Mouse (Mus musculus): ENCODE data around the gene Ophn1.

Gene Ophn1

GRCm38 (mm10) chrX:98803813-98804212 lies 87.0 kb downstream of the Ophn1 start:
- DNase-seq (ENCODE audit: low spot score in 2 of 2), result no peak

DNA sequence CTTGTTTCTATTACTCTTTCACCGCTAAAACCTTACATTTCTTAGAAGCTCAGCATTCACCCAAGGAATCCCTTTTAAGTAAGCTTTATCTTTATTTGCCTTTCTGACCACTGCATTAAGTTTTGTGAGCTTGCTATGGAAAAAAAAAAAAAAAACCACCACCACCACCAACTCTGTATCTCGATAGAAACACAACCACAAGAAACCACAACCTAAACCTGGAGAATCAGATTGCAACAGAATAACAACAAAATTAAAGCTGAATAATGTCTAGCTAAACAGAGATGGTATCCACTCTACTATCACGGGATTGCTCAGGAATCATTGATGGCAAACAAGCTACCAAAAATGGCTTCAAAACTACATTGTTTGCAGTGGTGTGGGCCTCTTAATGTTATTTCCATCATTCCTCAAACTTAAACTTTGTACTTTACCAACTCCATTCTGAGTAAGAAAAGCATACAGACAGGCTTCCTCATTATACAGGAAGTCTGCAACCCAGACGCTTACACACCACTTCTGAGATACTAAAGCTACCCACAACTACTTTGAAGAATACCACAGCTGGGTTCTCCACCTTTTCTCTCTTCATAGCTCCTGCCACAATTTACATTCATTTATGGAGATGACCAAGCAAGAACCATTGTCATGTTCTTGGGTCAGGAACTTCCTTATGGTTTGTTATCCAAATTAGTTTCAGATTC lies 116.4 kb downstream of the Ophn1 start:
- no peak for DNase-seq (ENCODE audit: low spot score in 2 of 2)

DNA sequence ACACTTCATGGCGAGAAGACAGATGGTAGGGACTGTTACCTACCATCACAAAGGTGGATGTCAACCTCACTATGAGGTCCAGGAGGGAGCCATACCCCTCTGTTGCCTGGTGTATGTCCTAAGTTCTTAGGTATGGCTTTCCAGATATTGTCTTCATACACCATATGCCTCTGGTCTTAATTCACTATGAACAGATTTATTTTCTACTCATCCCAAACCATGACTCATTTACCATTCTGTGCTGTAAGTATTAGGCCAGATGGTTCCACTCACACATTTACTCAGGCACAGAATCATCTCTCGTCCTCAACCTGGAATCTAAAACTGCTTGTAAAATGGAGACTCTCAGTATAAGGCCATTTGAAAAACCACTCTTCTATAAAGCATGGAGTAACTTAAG lies 135.7 kb downstream of the Ophn1 start:
- DNase-seq (ENCODE audit: low spot score in 2 of 2), result no peak

GRCm38 (mm10) chrX:98751279-98751817 lies 139.5 kb downstream of the Ophn1 start:
- no peak for DNase-seq (ENCODE audit: low spot score in 2 of 2)

DNA sequence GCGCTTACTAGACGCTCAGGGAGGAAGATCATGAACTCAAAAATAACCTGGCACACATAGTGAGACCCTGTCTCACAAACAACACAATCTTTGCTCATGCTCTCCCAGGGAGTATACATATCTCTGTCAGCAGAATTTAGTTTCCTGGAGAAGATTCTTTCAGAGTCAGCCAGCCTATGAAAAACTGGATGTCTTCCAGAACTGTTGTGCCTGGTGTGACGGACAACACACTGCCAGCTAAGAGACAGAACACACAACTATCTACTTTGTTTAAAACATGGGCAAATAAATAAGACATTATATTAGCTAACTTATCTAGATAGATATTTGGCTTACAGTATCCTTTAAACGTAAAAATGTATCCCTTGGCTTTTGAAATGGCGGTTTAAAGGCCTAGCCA lies 154.1 kb downstream of the Ophn1 start:
- no peak for DNase-seq (ENCODE audit: low spot score in 2 of 2)

DNA sequence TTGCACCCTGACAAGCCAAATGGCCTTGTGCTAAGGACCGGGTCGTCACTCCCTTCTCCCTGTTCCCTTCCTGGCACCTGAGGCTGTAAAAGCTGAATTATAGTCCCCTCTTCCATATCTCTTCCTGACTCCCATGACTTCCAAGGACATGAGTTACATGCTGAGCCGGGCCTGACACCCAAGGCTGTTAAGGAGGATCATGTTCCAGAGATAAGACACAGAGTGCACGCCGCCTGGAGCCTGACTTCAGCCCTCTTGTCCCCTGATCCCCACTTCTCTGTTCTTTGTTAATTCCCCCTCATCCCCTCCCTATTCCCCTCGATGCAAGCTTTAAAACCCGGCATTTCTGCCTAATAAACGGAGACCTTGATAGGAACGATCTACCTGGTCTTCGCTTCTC lies 167.8 kb downstream of the Ophn1 start:
- DNase-seq (ENCODE audit: low spot score in 2 of 2), result no peak

DNA sequence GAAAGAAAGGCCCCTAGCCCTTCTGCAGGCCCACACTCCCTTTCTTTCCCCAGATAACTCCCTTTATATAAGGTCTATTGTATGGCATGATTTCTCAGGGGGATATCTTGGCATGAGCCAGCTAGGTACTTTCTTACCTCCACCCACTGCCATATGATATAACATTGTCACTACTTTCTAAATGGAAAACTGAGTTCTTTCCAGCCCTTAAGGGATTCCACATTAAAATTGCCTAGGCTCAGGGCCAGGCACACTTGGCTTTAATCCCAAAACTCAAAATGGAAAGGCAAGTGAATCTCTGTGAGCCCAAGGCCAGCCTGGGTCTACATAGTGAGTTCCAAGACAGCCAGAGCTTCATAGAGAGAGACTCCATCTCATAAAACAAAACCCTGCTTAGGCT lies 183.1 kb downstream of the Ophn1 start:
- DNase-seq (ENCODE audit: low spot score in 2 of 2), result no peak

DNA sequence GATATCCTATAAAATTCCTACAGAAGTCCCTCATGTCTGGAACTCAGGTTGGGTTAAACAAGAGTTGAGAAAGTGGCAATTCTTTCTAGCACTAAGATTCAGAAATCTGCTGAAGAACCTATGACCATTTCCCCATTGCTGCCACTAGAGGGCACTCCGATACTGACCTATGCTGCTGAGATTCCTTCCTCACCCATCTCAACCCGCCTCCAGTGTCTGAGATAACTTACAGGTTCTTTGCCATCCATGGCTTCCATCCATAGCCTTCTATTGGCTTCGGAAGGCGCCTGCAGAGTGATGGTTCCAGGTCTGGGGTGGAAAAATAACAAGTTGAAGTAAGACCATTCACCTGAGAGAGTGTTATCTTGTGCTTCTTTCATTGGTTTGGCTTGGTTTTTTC lies 189.2 kb downstream of the Ophn1 start:
- peak in 1 of 2 experiments; percentile 11 for DNase-seq (ENCODE audit: low spot score in 2 of 2)

GRCm38 (mm10) chrX:98682603-98683002 lies 208.2 kb downstream of the Ophn1 start:
- no peak for DNase-seq (ENCODE audit: low spot score in 2 of 2)

GRCm38 (mm10) chrX:98681281-98681680 lies 209.5 kb downstream of the Ophn1 start:
- no peak for DNase-seq (ENCODE audit: low spot score in 2 of 2)

- DNase-seq (ENCODE audit: low spot score in 2 of 2), result no peak
These were observed 219.8 kb downstream of the Ophn1 start for GRCm38 (mm10) chrX:98670988-98671387.

DNA sequence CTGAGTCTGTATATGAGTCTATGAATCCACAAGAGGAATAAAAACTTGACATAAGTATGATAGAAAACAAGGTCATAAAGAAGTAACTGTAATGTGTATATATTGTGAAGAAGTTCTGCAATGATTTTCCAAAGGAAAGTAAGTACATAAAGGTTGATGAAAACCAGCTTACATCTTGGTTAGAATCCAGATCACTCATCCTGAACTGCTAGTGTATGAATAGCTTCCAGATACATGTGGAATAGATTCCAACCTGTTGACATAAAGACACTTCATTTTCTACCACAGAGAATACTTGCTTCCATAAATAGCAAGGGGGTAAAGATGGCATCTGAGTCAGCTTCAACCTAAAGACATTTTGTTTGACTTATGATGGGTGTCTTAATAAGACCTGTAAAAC lies 239.4 kb downstream of the Ophn1 start:
- no peak for DNase-seq (ENCODE audit: low spot score in 2 of 2)

GRCm38 (mm10) chrX:98628666-98629404 lies 262.0 kb downstream of the Ophn1 start:
- DNase-seq (ENCODE audit: low spot score in 2 of 2), result no peak

GRCm38 (mm10) chrX:98618865-98619264 lies 272.0 kb downstream of the Ophn1 start:
- DNase-seq (ENCODE audit: low spot score in 2 of 2), result no peak

- no peak for DNase-seq (ENCODE audit: low spot score in 2 of 2)
These were observed 273.4 kb downstream of the Ophn1 start for GRCm38 (mm10) chrX:98617426-98617825.

DNA sequence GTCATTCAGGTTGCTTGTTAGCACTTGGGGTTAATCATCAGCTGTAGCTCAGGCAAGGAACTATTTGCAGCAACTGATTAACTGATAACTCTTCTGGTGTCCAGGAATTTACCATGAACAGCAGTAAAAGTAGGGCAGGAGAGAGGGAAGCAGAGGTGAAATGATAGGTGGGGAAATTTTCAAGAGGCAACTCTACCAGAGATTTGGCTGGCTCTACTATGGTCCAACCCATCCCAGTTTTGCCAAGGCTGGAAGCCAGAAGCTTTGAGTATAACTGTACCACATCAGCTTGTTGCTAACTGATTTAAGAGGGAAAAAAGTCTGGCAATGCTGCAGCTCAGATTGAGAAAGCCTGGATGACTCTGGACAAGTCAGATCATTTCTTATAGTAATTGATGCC lies 316.6 kb downstream of the Ophn1 start:
- DNase-seq (ENCODE audit: low spot score in 2 of 2), result no peak

- DNase-seq (ENCODE audit: low spot score in 2 of 2), result no peak
These were observed 344.4 kb downstream of the Ophn1 start for GRCm38 (mm10) chrX:98546458-98546857.

GRCm38 (mm10) chrX:98515329-98515728 lies 375.5 kb downstream of the Ophn1 start:
- DNase-seq (ENCODE audit: low spot score in 2 of 2), result no peak

DNA sequence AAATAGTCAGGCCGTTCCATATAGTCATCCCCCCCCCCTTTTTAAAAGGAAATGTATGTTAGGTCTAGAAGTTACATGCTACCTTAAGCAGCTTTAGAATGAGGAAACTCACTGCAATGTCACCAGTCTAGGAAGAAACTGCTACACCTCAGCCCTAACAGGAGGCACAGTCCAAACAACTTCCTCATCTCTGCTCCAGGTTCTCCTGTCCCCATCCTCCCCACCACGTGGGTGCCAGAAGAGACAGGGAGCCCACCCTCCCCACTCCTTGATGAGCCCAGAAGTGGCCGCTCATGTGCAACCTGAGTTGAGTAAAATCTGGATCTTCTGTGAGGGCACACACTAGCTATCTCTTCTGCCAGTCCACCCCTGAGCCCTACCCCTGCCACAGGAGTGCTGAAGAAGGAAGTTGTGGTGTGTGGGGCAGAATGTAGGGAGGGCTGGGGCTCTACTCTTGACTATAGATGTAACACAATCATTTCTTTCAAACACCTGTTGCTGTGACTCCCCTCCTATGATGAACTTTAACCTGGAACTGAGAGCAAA lies 376.4 kb downstream of the Ophn1 start:
- no peak for DNase-seq (ENCODE audit: low spot score in 2 of 2)

Measured in spleen, postnatal 14 days (tissue).